Mouse (Mus musculus): ENCODE results near the gene Htr1f.
"Not testable (repeated sequence)": the region's sequence is repeated elsewhere in the genome, so short reads cannot be mapped to it uniquely, and the experiment has no call there.

The Htr1f gene

GRCm38 (mm10) chr16:65105184-65105931, at the start of gene Htr1f:
Gene Htr1f (minus strand): TSS chr16:65105854.
- DNase-seq = no peak

- no peak for DNase-seq
These were observed 34.1 kb upstream of the Htr1f start for GRCm38 (mm10) chr16:65139771-65140170.

- no peak for DNase-seq
These were observed 23.7 kb upstream of the Htr1f start for GRCm38 (mm10) chr16:65129391-65129790.

- no peak for DNase-seq
These were observed 22.2 kb upstream of the Htr1f start for GRCm38 (mm10) chr16:65127846-65128245.

- no peak for DNase-seq
These were observed 6.6 kb upstream of the Htr1f start for GRCm38 (mm10) chr16:65112221-65112620.

- no peak for DNase-seq
These were observed 12.1 kb downstream of the Htr1f start for GRCm38 (mm10) chr16:65093552-65093951.

- DNase-seq = no peak
These were observed 22.2 kb downstream of the Htr1f start for GRCm38 (mm10) chr16:65083475-65083874.

- DNase-seq = no peak
These were observed 35.8 kb downstream of the Htr1f start for GRCm38 (mm10) chr16:65069867-65070266.

- no peak for DNase-seq
These were observed 39.4 kb downstream of the Htr1f start for GRCm38 (mm10) chr16:65066264-65066663.

GRCm38 (mm10) chr16:65037660-65038425, 67.8 kb downstream of the Htr1f start:
- DNase-seq = not testable (repeated sequence)

- no peak for DNase-seq
These were observed 76.0 kb downstream of the Htr1f start for GRCm38 (mm10) chr16:65029675-65030074.

- no peak for DNase-seq
These were observed 83.3 kb downstream of the Htr1f start for GRCm38 (mm10) chr16:65022364-65022763.

- no peak for DNase-seq
These were observed 86.9 kb downstream of the Htr1f start for GRCm38 (mm10) chr16:65018710-65019109.

GRCm38 (mm10) chr16:65018134-65018533, 87.5 kb downstream of the Htr1f start:
- DNase-seq = no peak

- no peak for DNase-seq
These were observed 88.1 kb downstream of the Htr1f start for GRCm38 (mm10) chr16:65017566-65017965.

- no peak for DNase-seq
These were observed 90.4 kb downstream of the Htr1f start for GRCm38 (mm10) chr16:65015241-65015640.

GRCm38 (mm10) chr16:65001993-65002821, 103.4 kb downstream of the Htr1f start:
- no peak for DNase-seq

GRCm38 (mm10) chr16:64989279-64989800, 116.3 kb downstream of the Htr1f start:
- DNase-seq = no peak

GRCm38 (mm10) chr16:64987564-64987963, 118.1 kb downstream of the Htr1f start:
- DNase-seq = no peak

- no peak for DNase-seq
These were observed 118.6 kb downstream of the Htr1f start for GRCm38 (mm10) chr16:64987049-64987448.

- DNase-seq = no peak
These were observed 131.0 kb downstream of the Htr1f start for GRCm38 (mm10) chr16:64974636-64975035.

- DNase-seq = no peak
These were observed 131.9 kb downstream of the Htr1f start for GRCm38 (mm10) chr16:64973533-64974305.

All from thymus, postnatal 25 days (tissue).